Mouse (Mus musculus): ENCODE data around the gene Trpv2. TPM values are rescaled to one million over a fixed set of nuclear protein-coding genes. Genes with fewer than 3 reads are reported as not detected.
A peak's percentile ranks its signal among the peaks of the same experiment; 100 is the strongest.

Trpv2 gene
- total and polyA plus RNA-seq, 3 experiments: 30.0 to 30.4 TPM; not detected in 1

DNA sequence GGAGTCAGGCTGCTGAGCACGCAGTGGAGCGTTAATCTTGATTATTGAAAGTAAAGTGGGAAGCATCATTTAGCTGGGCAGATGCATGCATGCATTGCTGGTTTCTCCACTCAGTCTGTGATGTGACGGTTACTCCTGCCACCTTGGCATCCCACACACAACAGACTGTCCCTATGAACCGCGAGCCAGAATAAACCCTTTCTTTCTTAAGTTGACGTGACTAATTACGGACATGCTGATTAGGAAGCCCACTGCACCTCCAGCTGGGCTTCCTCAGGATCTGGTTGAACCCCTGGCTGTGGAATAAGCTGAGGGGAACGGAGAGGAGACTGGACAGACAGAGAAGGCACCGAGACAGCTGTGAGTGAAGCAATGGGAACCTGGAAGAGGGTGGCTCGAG, 38.3 kb downstream of the Trpv2 start:
- Histone ChIP-seq H3K9me3 (replicated peaks; ENCODE audit: insufficient read depth, low read length) (no peaks in the 10 kb centered on the region), H3K36me3 (ENCODE audit: control insufficient read depth in 1 of 2, insufficient read depth in 2 of 2, low read length in 2 of 2) (no peaks in the 10 kb centered on the region), H3K4me1 (ENCODE audit: control insufficient read depth in 1 of 2, insufficient read depth in 2 of 2, low read length in 2 of 2) (no peaks in the 10 kb centered on the region), H3K79me2 (ENCODE audit: control insufficient read depth, insufficient read depth, low read length, poor library complexity) (no peaks in the 10 kb centered on the region), H3K27ac (ENCODE audit: control insufficient read depth, low read depth, low read length) (no peak overlapping the region), H3K4me3 (ENCODE audit: control insufficient read depth in 1 of 2, insufficient read depth in 1 of 2, low read depth in 2 of 2, low read length in 2 of 2) (no peak overlapping the region), H3K9ac (ENCODE audit: control insufficient read depth, low read depth, low read length, poor library complexity, severe bottlenecking) (no peak overlapping the region), H3K27me3 (ENCODE audit: control insufficient read depth in 1 of 2, insufficient read depth in 2 of 2, low read length in 2 of 2) (no peaks in the 10 kb centered on the region)
- DNase-seq (ENCODE audit: low read depth, low spot score): no peak
- TF ChIP-seq NRF1 (IDR thresholded peaks at IDR 0.05; ENCODE audit: insufficient read depth, low read depth, low read length, poor library complexity, severe bottlenecking) (no peak), ZKSCAN1 (IDR thresholded peaks at IDR 0.05; ENCODE audit: low read depth, low read length) (no peak)

GRCm38 (mm10) chr11:62613657-62614365, 39.5 kb downstream of the Trpv2 start:
- no peaks in the 10 kb centered on the region for H3K79me2 ChIP-seq (ENCODE audit: control insufficient read depth, insufficient read depth, low read length, poor library complexity)
- no peaks in the 10 kb centered on the region for H3K36me3 ChIP-seq (ENCODE audit: control insufficient read depth in 1 of 2, insufficient read depth in 2 of 2, low read length in 2 of 2)
- H3K4me3 ChIP-seq (ENCODE audit: control insufficient read depth in 1 of 2, insufficient read depth in 1 of 2, low read depth in 2 of 2, low read length in 2 of 2): no peak overlapping the region
- peak; percentile 96 for DNase-seq (ENCODE audit: low read depth, low spot score)
- H3K27ac ChIP-seq (ENCODE audit: control insufficient read depth, low read depth, low read length): no peak overlapping the region
- H3K4me1 ChIP-seq (ENCODE audit: control insufficient read depth in 1 of 2, insufficient read depth in 2 of 2, low read length in 2 of 2): no peaks in the 10 kb centered on the region
- no peaks in the 10 kb centered on the region for H3K27me3 ChIP-seq (ENCODE audit: control insufficient read depth in 1 of 2, insufficient read depth in 2 of 2, low read length in 2 of 2)
- no peak overlapping the region for H3K9ac ChIP-seq (ENCODE audit: control insufficient read depth, low read depth, low read length, poor library complexity, severe bottlenecking)
- H3K9me3 ChIP-seq (replicated peaks; ENCODE audit: insufficient read depth, low read length): no peaks in the 10 kb centered on the region
- TF ChIP-seq RAD21 (IDR thresholded peaks at IDR 0.05; ENCODE audit: low read depth, low read length): peak; percentile 100
- no peak for TF ChIP-seq GATA1 (IDR thresholded peaks at IDR 0.05; ENCODE audit: low read depth, low read length)
- no peak for TF ChIP-seq GABPA (IDR thresholded peaks at IDR 0.05; ENCODE audit: low read depth, low read length)
- TF ChIP-seq MAFK (IDR thresholded peaks at IDR 0.05; ENCODE audit: borderline replicate concordance, low read depth, low read length): no peak
- no peak for TF ChIP-seq NRF1 (IDR thresholded peaks at IDR 0.05; ENCODE audit: insufficient read depth, low read depth, low read length, poor library complexity, severe bottlenecking)
- no peak for TF ChIP-seq ZKSCAN1 (IDR thresholded peaks at IDR 0.05; ENCODE audit: low read depth, low read length)
- TF ChIP-seq POLR2A (IDR thresholded peaks at IDR 0.05; ENCODE audit: control insufficient read depth in 1 of 2, insufficient read depth in 1 of 2, low read depth in 1 of 2, low read length in 2 of 2, poor library complexity in 1 of 2): no peak
- peak; percentile 100 for TF ChIP-seq SMC3 (IDR thresholded peaks at IDR 0.05; ENCODE audit: low read depth, low read length)
- TF ChIP-seq BHLHE40 (IDR thresholded peaks at IDR 0.05; ENCODE audit: borderline replicate concordance, low read depth, low read length): 0 out of 2 replicates have a peak, but pooled peaks have one; percentile 28
- TF ChIP-seq SIN3A (IDR thresholded peaks at IDR 0.05; ENCODE audit: low read length): 0 out of 2 replicates have a peak, but pooled peaks have one; percentile 46
- TF ChIP-seq MYC (IDR thresholded peaks at IDR 0.05; ENCODE audit: low read depth, low read length): peak; percentile 56; the same call in 1 of the 2 replicates
- 0 out of 2 replicates have a peak, but pooled peaks have one; percentile 25 for TF ChIP-seq RCOR1 (IDR thresholded peaks at IDR 0.05; ENCODE audit: low read depth, low read length)
- peak; percentile 98 to 100 (median 100) for TF ChIP-seq CTCF (IDR thresholded peaks at IDR 0.05 in 2 of 3, conservative IDR thresholded peaks at IDR 0.05 in 1 of 3; ENCODE audit: control insufficient read depth in 1 of 3, insufficient read depth in 1 of 3, low read depth in 2 of 3, low read length in 3 of 3, poor library complexity in 1 of 3, severe bottlenecking in 1 of 3)
- 0 out of 2 replicates have a peak, but pooled peaks have one; percentile 43 for TF ChIP-seq HCFC1 (IDR thresholded peaks at IDR 0.05; ENCODE audit: low read depth, low read length)
- TF ChIP-seq TCF12 (IDR thresholded peaks at IDR 0.05; ENCODE audit: low read depth, low read length): no peak
- TF ChIP-seq E2F4 (IDR thresholded peaks at IDR 0.05; ENCODE audit: borderline replicate concordance, low read depth, low read length): no peak
- TF ChIP-seq ZMIZ1 (IDR thresholded peaks at IDR 0.05; ENCODE audit: low read depth, low read length): no peak
- no peak for TF ChIP-seq KAT2A (conservative IDR thresholded peaks at IDR 0.05; ENCODE audit: low read depth, low read length)
- no peak; the same call in 1 of the 2 replicates for TF ChIP-seq USF1 (IDR thresholded peaks at IDR 0.05; ENCODE audit: low read depth, low read length)
- no peak for TF ChIP-seq MAZ (IDR thresholded peaks at IDR 0.05; ENCODE audit: low read depth, low read length)
- TF ChIP-seq ELF1 (IDR thresholded peaks at IDR 0.05; ENCODE audit: low read depth, low read length): peak; percentile 53; the same call in 1 of the 2 replicates
- TF ChIP-seq CHD1 (IDR thresholded peaks at IDR 0.05; ENCODE audit: low read depth, low read length): no peak
- TF ChIP-seq POLR2AphosphoS2 (IDR thresholded peaks at IDR 0.05; ENCODE audit: low read length): no peak
- TF ChIP-seq NELFE (IDR thresholded peaks at IDR 0.05; ENCODE audit: low read depth, low read length): peak; percentile 14; the same call in 1 of the 2 replicates
- 0 out of 2 replicates have a peak, but pooled peaks have one; percentile 27 for TF ChIP-seq ZNF384 (IDR thresholded peaks at IDR 0.05; ENCODE audit: low read depth, low read length)
- TF ChIP-seq MXI1 (IDR thresholded peaks at IDR 0.05; ENCODE audit: low read depth, low read length): no peak
- TF ChIP-seq MYB (IDR thresholded peaks at IDR 0.05; ENCODE audit: low read depth, low read length): no peak
- TF ChIP-seq JUND (IDR thresholded peaks at IDR 0.05; ENCODE audit: low read depth, low read length): no peak
- TF ChIP-seq EP300 (IDR thresholded peaks at IDR 0.05; ENCODE audit: low read depth in 1 of 2, low read length in 2 of 2): no peak
- no peak for TF ChIP-seq MAX (IDR thresholded peaks at IDR 0.05; ENCODE audit: low read length)

Measured in MEL (cell line).